Mouse (Mus musculus): Measurements from ENCODE around the gene Npc1l1.

The Npc1l1 gene

DNA sequence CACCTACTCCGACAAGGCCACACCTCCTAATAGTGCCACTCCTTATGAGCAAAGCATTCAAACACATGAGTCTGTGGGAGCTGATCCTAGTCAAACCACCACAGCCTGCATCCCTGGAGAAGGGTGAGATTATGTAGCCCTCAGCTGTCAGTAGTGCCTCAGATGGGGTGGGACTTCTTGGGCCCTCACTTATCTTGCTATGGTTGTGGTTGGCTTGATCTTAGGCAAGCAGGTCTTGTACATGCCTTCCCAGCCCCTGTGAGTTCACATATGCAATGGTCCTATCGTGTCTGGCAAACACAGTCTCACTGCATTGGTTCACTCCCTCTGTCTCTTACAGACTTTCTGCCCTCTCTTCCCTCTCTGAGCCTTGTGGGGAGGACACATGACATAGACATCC lies 22.9 kb downstream of the Npc1l1 start:
- no peak for DNase-seq (ENCODE audit: low spot score)

DNA sequence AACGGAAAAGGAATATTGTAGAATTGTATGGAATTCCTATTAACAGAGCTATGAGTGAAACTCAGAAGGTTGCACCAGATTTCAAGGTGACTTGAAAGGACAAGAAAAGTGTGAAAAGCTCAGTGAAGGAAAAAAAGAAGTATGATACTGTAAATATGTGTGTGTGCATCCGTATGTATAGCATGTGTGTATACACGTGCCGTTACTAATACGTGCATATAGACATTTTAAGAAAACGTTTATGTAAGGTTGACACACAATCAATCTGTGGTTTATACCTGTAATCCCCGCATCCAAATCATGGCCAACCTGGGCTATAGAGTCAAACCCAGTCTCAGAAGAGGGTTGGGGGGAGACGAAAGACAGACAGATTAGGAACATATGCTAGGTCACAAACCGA lies 29.4 kb downstream of the Npc1l1 start:
- DNase-seq (ENCODE audit: low spot score): no peak

DNA sequence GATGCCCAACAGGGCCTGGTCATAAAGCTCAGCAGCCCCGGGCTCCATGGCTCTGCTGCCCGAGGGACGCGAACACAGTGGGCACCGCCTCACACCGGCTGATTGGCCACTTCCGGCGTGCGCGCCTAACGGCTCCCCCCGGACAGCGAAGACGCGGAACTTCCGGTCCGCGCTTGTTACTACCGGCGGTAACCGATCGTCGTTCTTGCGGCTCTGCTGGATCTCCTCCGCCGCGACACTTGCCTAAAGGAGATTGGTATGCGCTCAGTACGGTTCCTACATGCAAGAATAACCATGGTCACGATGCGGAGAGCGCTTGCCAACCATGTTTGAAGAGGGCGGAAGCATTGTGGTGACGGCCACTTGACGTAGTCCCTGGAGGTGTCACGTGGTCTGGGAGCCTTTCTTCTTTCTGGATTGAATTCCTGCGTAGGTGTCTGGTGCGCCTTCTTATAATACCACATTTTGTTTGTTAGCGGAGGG lies 29.8 kb downstream of the Npc1l1 start, which contains the start of gene Nudcd3:
Nudcd3 (minus strand) TSS at position 329 of the 483 bp plus-strand sequence.
- DNase-seq (ENCODE audit: low spot score): peak; percentile 92

DNA sequence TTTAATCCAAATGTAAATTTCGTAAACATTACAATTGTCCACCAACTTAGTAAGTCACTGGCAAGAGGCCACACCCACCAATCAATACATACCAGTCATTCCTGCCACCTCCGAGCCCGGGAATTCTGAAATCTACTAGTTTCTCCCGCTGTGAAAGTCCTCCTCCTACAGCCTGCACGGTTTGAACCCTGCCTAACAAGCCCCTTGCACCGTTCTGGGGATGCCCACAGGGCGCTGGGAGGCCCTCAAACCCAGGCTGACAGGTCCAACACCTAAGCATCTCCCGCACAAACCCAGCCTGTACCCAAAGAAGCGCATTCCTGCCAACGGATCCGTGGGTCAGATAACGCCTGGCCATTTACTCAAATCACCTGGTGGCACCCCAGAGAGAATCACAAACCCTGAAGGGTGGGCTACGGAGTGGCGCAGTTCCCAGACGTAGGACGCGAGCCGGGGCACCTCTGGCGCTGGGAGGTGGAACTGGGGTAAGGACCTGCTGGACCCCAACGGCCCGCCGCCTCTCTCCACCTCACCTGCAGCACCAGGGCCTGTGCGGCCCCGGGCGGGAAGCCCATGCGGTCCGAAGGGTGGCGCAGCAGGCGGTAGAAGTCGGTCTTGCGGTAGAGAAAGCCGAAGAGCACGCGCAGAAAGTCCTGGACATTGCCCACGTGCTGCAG lies 30.4 kb downstream of the Npc1l1 start, which contains the start of gene A730071L15Rik:
A730071L15Rik (plus strand) TSS at position 620 of the 677 bp plus-strand sequence.
- no peak for DNase-seq (ENCODE audit: low spot score)

DNA sequence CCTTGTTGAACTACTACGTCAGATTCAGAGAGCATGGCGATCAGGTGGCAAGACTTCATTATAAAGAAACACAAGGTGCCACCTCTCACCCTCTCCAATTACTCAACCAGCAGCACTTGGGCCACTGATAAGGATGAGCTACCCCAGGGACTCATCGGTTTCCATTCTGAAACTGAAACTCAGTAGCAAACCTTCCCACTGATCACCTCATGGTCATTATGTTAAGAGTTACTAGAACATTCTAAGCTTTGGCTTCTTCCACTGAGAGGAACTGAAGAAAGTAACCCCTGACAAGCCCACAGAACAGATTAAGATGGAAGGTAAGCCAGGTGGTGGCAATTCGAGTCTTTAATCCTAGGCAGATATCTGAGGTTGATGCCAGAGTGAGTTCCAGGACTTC lies 31.5 kb downstream of the Npc1l1 start:
- DNase-seq (ENCODE audit: low spot score): no peak

DNA sequence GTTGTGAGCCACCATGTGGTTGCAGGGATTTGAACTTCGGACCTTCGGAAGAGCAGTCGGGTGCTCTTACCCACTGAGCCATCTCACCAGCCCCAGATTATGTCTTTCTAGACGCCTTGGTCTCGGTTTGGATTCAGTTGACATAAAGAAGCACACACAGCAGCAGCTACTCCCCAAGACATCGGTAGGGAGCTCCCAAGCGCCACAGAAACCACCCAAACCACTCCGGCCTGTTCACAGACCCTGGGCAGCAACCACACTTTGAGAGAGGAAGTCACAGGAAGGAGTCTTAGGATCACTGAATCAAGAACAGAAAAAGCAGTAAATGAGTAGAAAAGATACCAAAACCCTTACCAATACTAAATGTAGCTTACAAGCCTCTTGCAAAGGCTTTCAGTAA lies 33.2 kb downstream of the Npc1l1 start:
- no peak for DNase-seq (ENCODE audit: low spot score)

DNA sequence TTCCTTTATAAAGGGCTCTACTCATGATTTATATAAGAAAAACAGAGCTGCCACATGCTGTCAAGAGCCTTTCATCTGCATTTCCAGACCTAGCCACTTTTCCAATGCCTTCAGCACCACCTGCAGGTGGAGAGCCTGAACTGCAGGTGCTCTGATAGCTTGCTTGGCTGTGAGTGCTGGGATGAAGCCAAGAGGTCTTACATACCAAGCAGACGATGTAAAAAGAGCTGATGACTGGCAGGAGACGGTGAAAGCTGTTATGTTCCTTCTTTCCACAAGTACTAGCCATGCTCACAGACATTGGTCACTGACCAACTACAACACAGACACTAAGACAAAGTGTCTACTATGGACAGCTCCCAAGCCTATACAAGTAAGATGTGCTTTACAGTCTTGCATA lies 42.1 kb downstream of the Npc1l1 start:
- peak; percentile 96 for DNase-seq (ENCODE audit: low spot score)

DNA sequence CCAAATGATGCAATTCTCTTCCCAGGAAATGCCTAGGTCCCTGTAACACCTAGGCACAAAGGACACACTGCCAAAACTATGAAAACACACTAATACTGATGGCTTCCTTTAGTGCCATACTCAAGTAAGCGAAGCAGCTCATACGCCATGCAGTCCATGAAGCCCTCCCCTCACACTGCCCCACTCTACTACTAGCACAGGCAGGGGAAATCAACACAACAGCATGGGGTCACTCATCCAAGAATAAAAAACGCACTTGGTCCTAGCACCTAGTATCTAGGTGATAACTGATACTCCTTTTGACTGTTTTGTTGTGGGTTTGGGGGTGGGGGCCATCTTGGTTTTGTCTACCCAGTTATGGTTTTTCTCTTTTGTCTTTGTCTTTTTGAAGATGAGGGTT lies 42.5 kb downstream of the Npc1l1 start:
- DNase-seq (ENCODE audit: low spot score): no peak

DNA sequence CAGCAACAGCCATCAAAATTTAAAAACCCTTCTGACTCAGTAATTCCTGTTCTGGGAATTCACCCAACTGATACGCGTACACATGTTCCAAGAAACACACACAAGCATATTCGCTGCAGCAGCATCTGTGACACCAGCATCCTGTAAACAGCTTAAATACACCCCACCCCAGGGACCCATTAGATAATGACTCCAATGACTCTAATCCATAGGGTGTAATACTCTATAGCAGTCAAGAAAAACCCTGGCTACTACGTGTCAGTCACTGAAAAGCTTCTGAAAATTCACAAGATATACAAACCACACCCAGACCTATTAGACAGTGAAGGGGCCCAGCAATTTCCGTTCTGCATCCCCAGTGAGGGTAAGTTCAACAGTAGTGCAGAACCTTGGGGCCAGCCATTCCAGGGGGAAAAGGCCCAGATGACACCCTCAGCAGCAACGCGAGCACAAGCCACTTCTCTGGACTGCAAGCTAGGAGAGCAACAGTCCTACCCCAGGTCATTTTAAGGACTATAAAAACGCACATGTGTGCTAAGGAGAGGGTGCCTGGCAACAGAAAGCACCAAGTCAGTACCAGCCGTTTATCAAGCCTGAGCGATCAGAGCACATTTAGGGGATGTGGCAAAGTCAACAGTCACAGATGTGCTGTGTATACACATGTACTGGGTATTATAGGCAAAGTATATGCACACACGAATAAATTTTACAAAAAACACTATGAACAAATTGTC lies 45.6 kb downstream of the Npc1l1 start:
- DNase-seq (ENCODE audit: low spot score): no peak

DNA sequence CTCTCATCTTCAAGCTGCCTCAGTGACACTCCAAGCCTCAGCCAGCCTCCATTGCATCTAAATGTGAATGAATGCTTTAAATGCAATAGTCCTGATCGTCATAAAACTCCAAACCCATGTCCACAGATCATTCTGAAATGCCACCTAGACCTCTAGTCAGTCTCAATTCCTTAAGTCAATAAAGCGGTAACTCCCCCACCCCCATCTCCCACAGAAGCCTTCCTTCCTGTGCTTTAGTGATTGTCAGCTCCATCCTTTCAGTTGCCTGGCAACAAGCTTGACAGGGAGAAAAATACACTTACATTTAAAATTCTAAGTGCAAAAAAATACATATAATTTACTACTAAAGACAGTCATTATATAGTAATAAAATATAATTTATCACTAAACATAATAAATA lies 46.7 kb downstream of the Npc1l1 start:
- no peak for DNase-seq (ENCODE audit: low spot score)

DNA sequence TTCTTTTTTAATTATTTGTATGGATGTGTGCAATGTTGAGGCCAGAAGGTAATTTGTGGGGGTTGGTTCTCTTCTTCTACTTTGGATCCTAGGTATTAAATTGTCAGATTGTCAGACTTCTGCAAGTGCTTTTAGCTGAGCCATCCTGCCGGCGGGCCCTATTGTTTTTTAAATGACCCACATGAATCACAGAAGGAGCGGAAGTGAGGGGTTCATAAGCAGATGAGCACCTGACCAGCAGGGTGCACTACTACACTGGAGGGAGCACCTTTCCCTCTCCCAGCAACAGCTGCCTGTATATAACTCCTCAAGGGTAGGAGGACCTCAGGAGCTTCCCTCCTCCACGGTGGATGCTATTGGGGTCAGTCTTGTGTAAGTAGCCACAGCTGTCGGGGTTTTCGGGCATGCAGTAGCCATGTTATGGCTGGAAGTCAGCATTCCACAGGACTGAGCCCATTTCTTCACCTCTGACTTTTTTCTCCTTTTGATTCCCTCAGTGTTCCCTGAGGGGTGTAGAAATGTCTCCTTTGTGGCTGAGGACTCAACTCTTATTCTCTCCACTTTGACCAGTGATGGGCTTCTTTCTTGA lies 49.0 kb downstream of the Npc1l1 start:
- DNase-seq (ENCODE audit: low spot score): no peak

DNA sequence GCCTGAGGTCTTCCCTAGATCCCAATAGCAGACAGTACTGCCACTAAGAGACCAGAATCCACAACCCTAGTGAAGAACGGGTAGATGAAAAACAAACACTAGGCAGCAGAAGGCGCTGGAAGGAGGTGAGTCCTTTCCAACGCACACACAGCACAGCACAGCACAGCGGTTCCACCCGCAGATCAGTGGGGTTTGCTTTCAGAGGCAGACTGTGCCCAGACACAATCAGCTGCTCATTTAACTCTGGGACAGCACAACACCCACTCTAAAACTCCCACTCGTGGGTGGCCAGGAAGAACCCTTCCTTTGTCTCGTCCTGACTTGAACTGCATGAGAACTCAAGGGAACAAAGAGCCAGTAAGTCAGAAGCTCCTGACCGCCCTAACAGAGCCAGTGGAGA lies 50.7 kb downstream of the Npc1l1 start:
- peak; percentile 41 for DNase-seq (ENCODE audit: low spot score)

DNA sequence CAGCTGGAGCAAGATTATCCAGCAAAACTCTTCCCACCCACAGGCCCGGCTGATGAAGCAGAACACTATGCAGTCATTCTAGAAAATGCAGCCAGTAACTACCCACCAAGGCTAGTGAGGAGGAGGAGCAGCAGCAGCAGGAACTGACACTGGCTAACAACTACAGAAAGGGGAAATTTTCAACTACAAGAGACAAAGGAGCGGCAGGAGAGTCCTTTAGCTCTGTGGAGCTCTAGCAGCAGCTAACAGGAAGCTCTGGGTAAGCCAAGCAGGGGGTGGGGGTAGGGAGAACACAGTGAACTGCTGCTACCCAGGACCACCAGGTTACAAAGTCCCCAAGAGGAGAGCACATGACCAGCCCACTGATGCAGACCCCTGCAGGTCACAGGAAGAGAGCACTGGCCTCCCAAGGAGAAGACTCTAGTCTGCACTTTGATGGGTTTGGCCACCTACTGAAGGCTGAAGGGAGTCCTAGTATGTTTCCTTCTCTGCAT lies 51.2 kb downstream of the Npc1l1 start:
- DNase-seq (ENCODE audit: low spot score): peak; percentile 46

DNA sequence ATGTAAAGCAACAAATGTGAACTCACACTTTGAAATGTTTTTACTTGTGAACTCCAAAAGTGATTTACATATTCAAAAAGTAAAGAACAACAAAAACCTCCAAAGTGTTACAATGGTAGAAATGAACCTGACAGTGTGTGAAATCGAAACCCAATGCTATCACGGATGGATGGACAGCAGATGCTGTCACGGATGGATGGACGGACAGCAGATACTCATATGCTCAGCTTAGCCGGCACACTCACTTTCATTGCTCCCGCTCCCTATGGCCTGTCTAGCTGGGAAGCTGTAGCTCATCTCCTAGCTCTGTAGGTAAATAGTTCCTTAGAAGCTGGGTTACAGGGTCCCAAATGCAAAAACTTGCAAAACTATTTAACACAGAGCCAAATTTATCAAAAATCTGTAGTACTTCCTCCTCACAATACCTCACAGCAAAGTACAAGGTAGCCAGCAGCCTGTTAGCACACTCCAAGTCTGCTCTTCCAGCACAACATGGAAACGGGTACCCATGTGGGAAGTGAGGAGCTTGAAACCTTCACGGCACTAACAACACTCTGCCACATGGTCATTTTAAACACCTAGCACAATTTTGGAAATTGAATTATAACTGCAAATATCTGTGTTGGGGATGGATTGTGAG lies 52.0 kb downstream of the Npc1l1 start:
- no peak for DNase-seq (ENCODE audit: low spot score)

DNA sequence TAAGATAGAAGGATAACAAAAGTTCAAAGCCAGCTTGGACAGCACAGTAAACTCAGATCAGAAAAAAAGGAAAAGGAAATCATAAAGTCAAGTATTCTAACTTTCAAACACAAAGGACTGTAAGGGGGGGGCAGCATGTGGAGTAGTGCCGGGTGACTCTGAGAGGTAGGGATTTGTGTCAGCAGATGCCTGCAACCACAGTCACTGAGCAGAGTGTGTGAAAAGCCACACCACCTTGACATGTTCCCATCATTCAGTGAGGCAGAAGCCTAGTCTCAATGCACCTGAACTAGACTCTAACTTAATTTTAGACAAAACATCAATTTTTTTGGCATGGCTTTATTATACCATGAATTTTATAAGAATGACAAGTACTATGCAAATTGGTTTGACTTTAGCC lies 54.4 kb downstream of the Npc1l1 start:
- no peak for DNase-seq (ENCODE audit: low spot score)

DNA sequence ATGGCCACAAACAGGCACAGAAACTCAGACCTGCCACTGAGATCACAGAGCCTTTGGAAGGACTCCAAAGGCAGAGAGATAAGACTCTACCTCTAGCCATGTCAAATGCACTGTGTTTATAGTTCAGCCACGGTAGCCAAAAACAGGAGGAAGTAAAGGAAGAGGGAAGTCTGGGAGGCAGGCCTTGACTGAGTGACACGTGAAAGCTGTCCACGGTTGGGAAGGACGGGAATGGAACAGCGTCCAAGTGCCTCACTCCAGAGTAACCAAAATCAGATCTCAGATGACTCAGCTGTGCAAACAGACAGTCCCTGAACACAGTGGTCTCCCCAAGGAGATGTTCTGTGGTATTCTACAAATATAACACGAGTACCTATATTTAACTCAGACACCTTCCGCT lies 55.2 kb downstream of the Npc1l1 start:
- DNase-seq (ENCODE audit: low spot score): no peak

DNA sequence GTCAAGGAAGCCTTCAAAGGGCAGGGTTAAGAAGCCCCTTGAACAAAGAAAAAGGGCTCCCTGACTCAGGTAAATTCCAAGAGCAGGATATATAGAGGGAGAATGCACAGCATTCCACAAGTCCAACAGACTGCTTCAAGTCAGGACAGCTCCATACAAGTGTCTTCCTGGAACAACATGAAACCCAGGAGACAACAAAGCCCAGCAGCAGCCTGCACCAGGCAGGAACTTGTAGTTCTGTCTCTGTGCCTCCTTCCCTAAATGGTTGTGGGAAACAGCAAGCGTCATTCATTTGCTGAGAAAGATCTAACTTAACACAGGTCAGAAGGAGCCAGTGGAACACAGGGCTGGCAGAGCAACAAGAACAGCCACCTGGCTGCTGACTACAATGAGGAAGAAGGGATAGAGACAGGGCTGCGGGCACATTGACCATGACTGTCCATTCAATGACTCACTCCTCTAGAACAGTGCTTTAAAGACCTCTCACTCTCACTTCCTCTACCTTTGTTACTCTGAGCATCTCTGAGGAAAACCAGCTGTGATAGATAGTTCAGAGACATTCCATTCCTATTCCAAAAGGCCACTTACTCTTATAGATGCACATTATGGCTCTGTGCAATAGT lies 60.8 kb downstream of the Npc1l1 start:
- DNase-seq (ENCODE audit: low spot score): no peak

DNA sequence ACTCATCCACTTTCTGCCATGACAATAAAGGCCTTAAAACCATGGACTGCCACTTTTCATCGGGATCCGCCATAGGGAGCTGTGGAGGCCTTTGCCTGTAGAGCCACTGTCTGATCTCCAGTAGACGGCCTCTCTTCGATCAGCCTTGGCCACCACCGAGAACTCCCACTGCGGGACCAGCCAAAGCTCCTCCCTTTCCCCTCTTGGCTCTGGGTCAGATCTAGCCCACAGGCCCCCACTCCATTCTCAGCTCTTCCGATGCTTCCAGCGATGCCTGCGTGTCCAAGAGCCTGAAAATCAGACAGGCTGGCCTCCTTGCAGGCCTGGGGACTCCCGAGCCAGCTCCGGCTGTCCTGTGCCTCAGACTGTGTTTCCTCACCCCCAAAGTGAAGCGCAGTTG lies 63.6 kb downstream of the Npc1l1 start:
- DNase-seq (ENCODE audit: low spot score): no peak

DNA sequence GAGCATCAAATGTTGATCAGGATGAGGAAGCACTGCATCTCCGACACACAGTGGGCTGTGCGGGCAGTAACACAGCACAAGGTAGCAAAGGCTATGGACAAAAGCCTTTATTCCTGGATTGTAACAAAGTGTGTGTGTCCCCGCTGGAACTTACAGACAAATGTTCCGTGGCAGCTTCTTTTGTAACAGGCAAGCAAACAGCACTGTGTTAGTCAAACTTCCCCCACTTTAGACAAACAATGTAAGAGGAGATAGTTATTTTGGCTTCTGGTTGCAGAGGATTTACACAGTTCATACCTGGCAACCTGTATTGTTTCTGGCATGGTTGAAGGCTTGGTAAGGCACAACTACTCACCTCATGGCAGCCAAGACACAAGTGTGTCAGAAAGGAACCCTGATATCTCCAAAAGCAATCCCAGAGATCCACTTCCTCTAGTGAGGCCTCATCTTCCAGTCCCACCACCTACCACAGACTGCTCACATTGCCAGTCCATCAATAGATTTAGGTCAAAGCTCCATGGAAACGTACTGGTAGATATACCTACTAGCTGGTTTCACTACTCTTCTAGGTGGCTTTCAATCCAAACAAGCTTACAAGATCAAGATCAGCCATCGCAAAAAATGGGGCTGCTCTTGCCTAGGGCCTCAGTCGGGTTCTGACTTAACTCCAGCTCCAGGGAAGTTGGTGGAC lies 64.4 kb downstream of the Npc1l1 start:
- DNase-seq (ENCODE audit: low spot score): no peak

DNA sequence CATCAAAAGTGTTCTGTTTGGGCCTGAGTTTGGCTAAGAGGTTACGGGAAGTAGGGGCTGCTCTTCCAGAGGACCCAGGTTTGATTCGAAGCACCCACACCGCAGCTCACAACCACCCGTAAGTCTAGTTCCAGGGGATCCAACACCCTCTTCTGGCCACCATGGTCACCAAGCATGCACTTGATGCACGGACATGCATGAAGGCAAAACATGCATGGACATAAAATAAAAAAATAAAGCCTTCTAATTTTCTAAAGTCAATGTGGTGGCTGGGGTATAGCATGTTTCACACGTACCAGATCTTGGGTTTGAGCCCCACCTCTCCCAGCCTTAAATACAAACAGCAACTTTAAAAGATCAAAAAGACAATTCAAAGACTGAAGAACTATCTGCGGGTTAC lies 65.2 kb downstream of the Npc1l1 start:
- no peak for DNase-seq (ENCODE audit: low spot score)

DNA sequence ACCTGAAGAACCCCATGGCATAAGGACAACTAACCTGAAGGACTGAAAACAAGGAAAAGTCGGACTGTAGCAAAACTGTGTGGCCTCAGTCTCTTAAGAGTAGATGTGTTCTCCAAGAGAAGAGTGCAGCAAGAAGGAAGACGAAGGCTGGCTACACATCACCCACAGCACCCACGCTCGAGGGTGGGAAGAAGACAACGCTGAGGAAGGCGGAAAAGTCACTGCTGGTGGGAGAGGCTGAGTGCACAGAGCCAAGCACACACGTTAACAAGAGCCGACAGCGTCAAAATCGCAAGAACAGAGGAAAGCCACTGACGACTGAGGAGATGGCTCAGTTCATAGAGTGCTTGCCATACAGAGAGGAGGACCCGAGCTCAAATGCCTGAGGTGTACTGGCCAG lies 66.2 kb downstream of the Npc1l1 start:
- no peak for DNase-seq (ENCODE audit: low spot score)

Data from layer of hippocampus, adult 11-12 months (tissue).